Mouse (Mus musculus) spleen, adult 2 months (tissue): ENCODE data around the gene Mark3. TPM values are rescaled to one million over a fixed set of nuclear protein-coding genes. Genes with fewer than 3 reads are reported as not detected.
A peak's percentile ranks its signal among the peaks of the same experiment; 100 is the strongest.

ENCODE experiments used
- DNase-seq, 2 experiments: peaks; one replicate each; pipeline versions ENCODE4 v3.0.0 to v3.0.0-alpha.2; 2012 to 2021; ENCODE audit warnings: low spot score in 2 of 2, low read depth in 1 of 2
- H3K27ac ChIP-seq: fragments of 200-500 bp; 2 replicates; pipeline ENCODE4 v1.5.1; 2012; ENCODE audit warnings: low read length, inconsistent platforms; ENCODE audit not compliant: insufficient read depth
- H3K27me3 ChIP-seq: fragments of 200-500 bp; 2 replicates; pipeline ENCODE4 v1.6.1; 2012; ENCODE audit warnings: mild to moderate bottlenecking, moderate library complexity, low read length, inconsistent platforms; ENCODE audit not compliant: control insufficient read depth, insufficient read depth
- H3K36me3 ChIP-seq: fragments of 200-500 bp; 2 replicates; pipeline ENCODE4 v1.6.1; 2012; ENCODE audit warnings: mild to moderate bottlenecking, low read length, inconsistent platforms; ENCODE audit not compliant: control insufficient read depth, insufficient read depth
- H3K4me1 ChIP-seq: fragments of 200-500 bp; 2 replicates; pipeline ENCODE4 v1.6.1; 2011; ENCODE audit warnings: inconsistent platforms; ENCODE audit not compliant: control insufficient read depth, insufficient read depth, insufficient read length
- H3K4me3 ChIP-seq: fragments of 200-500 bp; 2 replicates; pipeline ENCODE4 v1.5.1; 2011; ENCODE audit warnings: mild to moderate bottlenecking, inconsistent platforms; ENCODE audit not compliant: insufficient read depth, insufficient read length; ENCODE audit errors: extremely low read depth
- CTCF ChIP-seq: fragments of 200-500 bp; IDR thresholded peaks from 2 replicates; pipeline ENCODE4 v1.5.1; 2011; ENCODE audit warnings: mild to moderate bottlenecking, inconsistent platforms; ENCODE audit not compliant: insufficient read depth, insufficient read length, insufficient replicate concordance; ENCODE audit errors: extremely low read depth
- POLR2A ChIP-seq: fragments of 200-500 bp; IDR thresholded peaks from 2 replicates; pipeline ENCODE4 v1.6.1; 2011; ENCODE audit warnings: low read depth, low read length, inconsistent platforms
- WGBS: fragments of 180-500 bp; shearing (Covaris S2); methylation state at CpG from one replicate; pipeline ENCODE4 v1.1.7; 2018; 5-methylcytosine and 5-hydroxymethylcytosine counted together
- polyA plus RNA-seq: library from polyadenylated mRNA; depleted of rRNA; stranded (reverse); fragments of >200 nt; gene quantifications from 2 replicates; pipeline ENCODE4 v1.2.3, GENCODE M21; 2012

Mark3 gene
- polyA plus RNA-seq, 1 experiment, result 19.8 TPM

GRCm38 (mm10) chr12:111536746-111537145 is 37.6 kb upstream of the Mark3 start:
- Histone ChIP-seq H3K4me3 (no peak overlapping the region), H3K4me1 (peaks cover 8% of the 10 kb centered on the region), H3K36me3 (peaks cover 13% of the 10 kb centered on the region), H3K27me3 (no peaks in the 10 kb centered on the region), H3K27ac (no peak overlapping the region)
- DNase-seq, result no peak
- 35% methylated on average over 4 of the region's 4 CpGs for WGBS
- TF ChIP-seq CTCF (no peak), POLR2A (no peak)

GRCm38 (mm10) chr12:111537341-111537740 is 37.0 kb upstream of the Mark3 start:
- peaks cover 8% of the 10 kb centered on the region for H3K4me1 ChIP-seq
- H3K4me3 ChIP-seq, result peak overlapping the region; percentile 96
- DNase-seq, result no peak
- H3K36me3 ChIP-seq, result peaks cover 18% of the 10 kb centered on the region
- WGBS, result under 1% methylated on average over 22 of the region's 22 CpGs
- TF ChIP-seq POLR2A, result no peak
- no peaks in the 10 kb centered on the region for H3K27me3 ChIP-seq
- peak overlapping the region; percentile 94 for H3K27ac ChIP-seq

- H3K27ac ChIP-seq, result peak within 1 kb of the TSS; percentile 98
- WGBS, result under 1% methylated on average over 32 of the region's 47 CpGs
Observed at GRCm38 (mm10) chr12:111537796-111538291, 36.5 kb upstream of the Mark3 start, which contains the start of gene Eif5. Gene Eif5, plus strand, starts transcription at chr12:111538016.

GRCm38 (mm10) chr12:111538292-111539040 is 35.9 kb upstream of the Mark3 start:
- Histone ChIP-seq H3K4me1 (peaks cover 8% of the 10 kb centered on the region), H3K36me3 (peaks cover 24% of the 10 kb centered on the region), H3K27me3 (no peaks in the 10 kb centered on the region), H3K27ac (peak overlapping the region; percentile 98), H3K4me3 (peak overlapping the region; percentile 90)
- TF ChIP-seq CTCF, result no peak
- TF ChIP-seq POLR2A, result no peak
- DNase-seq, result peak; percentile 59 to 67
- under 1% methylated on average over 95 of the region's 111 CpGs for WGBS

More at GRCm38 (mm10) chr12:111537796-111538291, 36.5 kb upstream of the Mark3 start, which contains the start of gene Eif5:
- Histone ChIP-seq H3K36me3 (peaks cover 20% of the 10 kb centered on the region), H3K27me3 (no peaks in the 10 kb centered on the region), H3K4me3 (peak within 1 kb of the TSS; percentile 96), H3K4me1 (peaks cover 8% of the 10 kb centered on the region)
- peak; percentile 98 for DNase-seq
- peak; percentile 88 for TF ChIP-seq POLR2A
- no peak for TF ChIP-seq CTCF

GRCm38 (mm10) chr12:111539041-111539345 is 35.3 kb upstream of the Mark3 start:
- Histone ChIP-seq H3K4me3 (peak overlapping the region; percentile 90), H3K4me1 (peaks cover 8% of the 10 kb centered on the region), H3K27ac (peak overlapping the region; percentile 98), H3K36me3 (peaks cover 28% of the 10 kb centered on the region), H3K27me3 (no peaks in the 10 kb centered on the region)
- no peak for TF ChIP-seq CTCF
- no peak for TF ChIP-seq POLR2A
- no peak for DNase-seq
- 1% methylated on average over 18 of the region's 18 CpGs for WGBS

GRCm38 (mm10) chr12:111547070-111547469 is 27.3 kb upstream of the Mark3 start:
- Histone ChIP-seq H3K4me1 (no peaks in the 10 kb centered on the region), H3K27me3 (no peaks in the 10 kb centered on the region), H3K36me3 (peaks cover 27% of the 10 kb centered on the region), H3K27ac (no peak overlapping the region), H3K4me3 (no peak overlapping the region)
- DNase-seq, result no peak
- TF ChIP-seq POLR2A, result no peak
- WGBS, result 97% methylated on average over 3 of the region's 3 CpGs
